Mouse (Mus musculus) adrenal gland, postnatal 0 days (tissue): ENCODE results near the gene Zmynd8. TPM values are rescaled to one million over a fixed set of nuclear protein-coding genes. Genes with fewer than 3 reads are reported as not detected.

Experiments used
- microRNA-seq: library from miRNA; unstranded; fragments of <30 nt; microRNA quantifications from one replicate; pipeline ENCODE4, GENCODE M21; 2016; ENCODE audit warnings: borderline replicate concordance; ENCODE audit not compliant: insufficient number of aligned reads
- polyA plus RNA-seq: library from polyadenylated mRNA; unstranded; fragments of >200 nt; fragmentation: Nextera tagmentation; extraction: Ambion mirVana; gene quantifications from 2 replicates; pipeline ENCODE4 v1.2.1, GENCODE M21; 2015

The Zmynd8 gene
- 21.4 and 34.6 TPM in 2 replicates for polyA plus RNA-seq

DNA sequence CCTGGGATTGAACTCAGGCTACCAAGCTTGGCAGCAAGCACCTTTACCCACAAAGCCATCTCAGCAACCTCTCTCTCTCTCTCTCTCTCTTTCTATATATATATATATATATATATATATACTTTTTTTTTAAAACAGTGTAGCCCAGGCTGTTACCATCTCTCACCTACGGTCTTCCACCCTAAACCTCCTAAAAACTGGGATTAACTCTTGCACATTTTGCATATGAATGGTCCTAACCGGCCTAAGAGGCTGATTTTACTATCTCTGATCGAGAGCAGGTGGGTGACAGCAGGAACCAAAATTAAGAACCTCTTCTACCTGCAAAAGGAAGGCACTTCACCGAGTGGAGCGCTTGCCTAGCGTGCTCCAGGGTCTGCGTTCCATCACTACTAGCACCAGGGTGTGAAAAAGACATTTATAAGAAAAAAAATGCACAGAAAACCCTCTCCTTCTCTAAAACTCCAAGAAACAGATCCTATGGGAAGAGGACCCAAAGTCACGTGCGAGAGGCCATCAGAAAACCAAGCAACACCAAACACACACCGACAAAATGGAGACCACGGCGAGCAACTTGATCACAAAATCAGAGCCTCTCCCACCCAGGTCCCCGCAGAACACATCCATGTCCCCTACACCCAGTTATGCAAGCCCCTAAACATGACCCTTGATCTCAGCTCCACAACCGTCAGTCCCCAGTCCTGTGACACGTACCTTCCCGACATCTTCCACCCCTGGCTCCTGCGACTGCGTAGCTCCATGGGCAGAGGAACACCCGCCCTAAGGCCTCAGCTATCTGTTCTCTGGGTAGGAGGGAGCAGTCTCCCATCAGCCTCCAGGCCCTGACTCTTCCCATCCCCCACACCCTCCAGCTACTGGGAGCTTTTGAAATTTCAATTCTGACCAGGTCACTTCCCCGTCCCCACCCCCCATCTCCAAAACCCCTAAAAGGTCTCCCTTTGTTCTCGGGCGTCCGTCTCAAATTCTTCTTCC is at the start of gene Zmynd8:
Zmynd8 (minus strand) TSS at position 815 of the 993 bp plus-strand sequence.

Small RNA genes lying within 50 kb of the gene (microRNA-seq; reads per million reads assigned to microRNA genes)
- not detected for gene Gm22692

Other genes starting within 250 kb of the Zmynd8 start
- gene Ncoa3, start 93.6 kb upstream of the Zmynd8 start, polyA plus RNA-seq, result 8.4 and 9.3 TPM in 2 replicates